Mouse (Mus musculus): Measurements from ENCODE around the gene Zfp992. TPM values are rescaled to one million over a fixed set of nuclear protein-coding genes. Genes with fewer than 3 reads are reported as not detected.
"Not testable (repeated sequence)": the region's sequence is repeated elsewhere in the genome, so short reads cannot be mapped to it uniquely, and the experiment has no call there.

Gene Zfp992
- 1.8 TPM in 2 replicates for polyA plus RNA-seq (2015; fragmentation: Nextera tagmentation; extraction: Ambion mirVana)

GRCm38 (mm10) chr4:146448950-146449349 is at the start of gene Zfp992:
Gene Zfp992, plus strand, starts transcription at chr4:146449023.
- H3K4me2 ChIP-seq (ENCODE audit: low read length); H3K4me1 ChIP-seq (ENCODE audit: control insufficient read depth, insufficient read depth, low read length); H3K27me3 ChIP-seq (ENCODE audit: control insufficient read depth, insufficient read depth, low read depth, low read length); H3K4me3 ChIP-seq (ENCODE audit: low read depth, low read length); H3K9ac ChIP-seq (ENCODE audit: low read depth, low read length); H3K27ac ChIP-seq (ENCODE audit: low read length); ATAC-seq; H3K36me3 ChIP-seq (ENCODE audit: control insufficient read depth, insufficient read depth, low read length): not testable (repeated sequence)
- H3K9me3 ChIP-seq (replicated peaks; ENCODE audit: control insufficient read depth, low read length, poor library complexity, severe bottlenecking), result peaks cover 39% of the 10 kb centered on the region
- 91% methylated on average over 2 of the region's 2 CpGs for WGBS

GRCm38 (mm10) chr4:146429467-146429866 is 19.4 kb upstream of the Zfp992 start:
- ATAC-seq; H3K9me3 ChIP-seq (replicated peaks; ENCODE audit: control insufficient read depth, low read length, poor library complexity, severe bottlenecking): not testable (repeated sequence)
- 0% methylated on average over 1 of the region's 1 CpGs for WGBS

GRCm38 (mm10) chr4:146430876-146431275 is 17.9 kb upstream of the Zfp992 start:
- not testable (repeated sequence) for H3K27ac ChIP-seq (ENCODE audit: low read length); H3K4me2 ChIP-seq (ENCODE audit: low read length); H3K9me3 ChIP-seq (replicated peaks; ENCODE audit: control insufficient read depth, low read length, poor library complexity, severe bottlenecking); H3K36me3 ChIP-seq (ENCODE audit: control insufficient read depth, insufficient read depth, low read length); ATAC-seq; H3K9ac ChIP-seq (ENCODE audit: low read depth, low read length); H3K27me3 ChIP-seq (ENCODE audit: control insufficient read depth, insufficient read depth, low read depth, low read length); H3K4me3 ChIP-seq (ENCODE audit: low read depth, low read length); H3K4me1 ChIP-seq (ENCODE audit: control insufficient read depth, insufficient read depth, low read length)
- 64% methylated on average over 2 of the region's 2 CpGs for WGBS

More at GRCm38 (mm10) chr4:146429467-146429866, 19.4 kb upstream of the Zfp992 start:
- not testable (repeated sequence) for H3K36me3 ChIP-seq (ENCODE audit: control insufficient read depth, insufficient read depth, low read length); H3K27ac ChIP-seq (ENCODE audit: low read length); H3K27me3 ChIP-seq (ENCODE audit: control insufficient read depth, insufficient read depth, low read depth, low read length); H3K4me1 ChIP-seq (ENCODE audit: control insufficient read depth, insufficient read depth, low read length); H3K9ac ChIP-seq (ENCODE audit: low read depth, low read length); H3K4me2 ChIP-seq (ENCODE audit: low read length); H3K4me3 ChIP-seq (ENCODE audit: low read depth, low read length)

- peaks cover 13% of the 10 kb centered on the region for H3K9me3 ChIP-seq (replicated peaks; ENCODE audit: control insufficient read depth, low read length, poor library complexity, severe bottlenecking)
- not testable (repeated sequence) for ATAC-seq; H3K9ac ChIP-seq (ENCODE audit: low read depth, low read length); H3K4me2 ChIP-seq (ENCODE audit: low read length); H3K36me3 ChIP-seq (ENCODE audit: control insufficient read depth, insufficient read depth, low read length); H3K27ac ChIP-seq (ENCODE audit: low read length); H3K4me3 ChIP-seq (ENCODE audit: low read depth, low read length); H3K4me1 ChIP-seq (ENCODE audit: control insufficient read depth, insufficient read depth, low read length); H3K27me3 ChIP-seq (ENCODE audit: control insufficient read depth, insufficient read depth, low read depth, low read length)
- 83% methylated on average over 2 of the region's 2 CpGs for WGBS
Observed at GRCm38 (mm10) chr4:146435539-146435938, 13.3 kb upstream of the Zfp992 start.

GRCm38 (mm10) chr4:146437256-146437655 is 11.6 kb upstream of the Zfp992 start:
- not testable (repeated sequence) for H3K27ac ChIP-seq (ENCODE audit: low read length); H3K4me2 ChIP-seq (ENCODE audit: low read length); H3K27me3 ChIP-seq (ENCODE audit: control insufficient read depth, insufficient read depth, low read depth, low read length); H3K4me1 ChIP-seq (ENCODE audit: control insufficient read depth, insufficient read depth, low read length); H3K9ac ChIP-seq (ENCODE audit: low read depth, low read length); H3K36me3 ChIP-seq (ENCODE audit: control insufficient read depth, insufficient read depth, low read length); ATAC-seq; H3K4me3 ChIP-seq (ENCODE audit: low read depth, low read length)
- WGBS, result 91% methylated on average over 1 of the region's 2 CpGs
- H3K9me3 ChIP-seq (replicated peaks; ENCODE audit: control insufficient read depth, low read length, poor library complexity, severe bottlenecking), result peaks cover 10% of the 10 kb centered on the region

GRCm38 (mm10) chr4:146444345-146444744 is 4.5 kb upstream of the Zfp992 start:
- not testable (repeated sequence) for H3K4me1 ChIP-seq (ENCODE audit: control insufficient read depth, insufficient read depth, low read length); H3K27me3 ChIP-seq (ENCODE audit: control insufficient read depth, insufficient read depth, low read depth, low read length); H3K27ac ChIP-seq (ENCODE audit: low read length); ATAC-seq; H3K4me2 ChIP-seq (ENCODE audit: low read length); H3K9ac ChIP-seq (ENCODE audit: low read depth, low read length); H3K4me3 ChIP-seq (ENCODE audit: low read depth, low read length); H3K36me3 ChIP-seq (ENCODE audit: control insufficient read depth, insufficient read depth, low read length)
- peaks cover 30% of the 10 kb centered on the region for H3K9me3 ChIP-seq (replicated peaks; ENCODE audit: control insufficient read depth, low read length, poor library complexity, severe bottlenecking)

- not testable (repeated sequence) for H3K9ac ChIP-seq (ENCODE audit: low read depth, low read length); ATAC-seq; H3K27me3 ChIP-seq (ENCODE audit: control insufficient read depth, insufficient read depth, low read depth, low read length); H3K27ac ChIP-seq (ENCODE audit: low read length); H3K4me3 ChIP-seq (ENCODE audit: low read depth, low read length); H3K4me2 ChIP-seq (ENCODE audit: low read length); H3K4me1 ChIP-seq (ENCODE audit: control insufficient read depth, insufficient read depth, low read length); H3K36me3 ChIP-seq (ENCODE audit: control insufficient read depth, insufficient read depth, low read length)
- H3K9me3 ChIP-seq (replicated peaks; ENCODE audit: control insufficient read depth, low read length, poor library complexity, severe bottlenecking), result peaks cover 30% of the 10 kb centered on the region
Observed at GRCm38 (mm10) chr4:146445121-146445520, 3.7 kb upstream of the Zfp992 start.

- H3K27me3 ChIP-seq (ENCODE audit: control insufficient read depth, insufficient read depth, low read depth, low read length); H3K9ac ChIP-seq (ENCODE audit: low read depth, low read length); H3K36me3 ChIP-seq (ENCODE audit: control insufficient read depth, insufficient read depth, low read length); H3K4me2 ChIP-seq (ENCODE audit: low read length); H3K4me1 ChIP-seq (ENCODE audit: control insufficient read depth, insufficient read depth, low read length); ATAC-seq; H3K27ac ChIP-seq (ENCODE audit: low read length); H3K4me3 ChIP-seq (ENCODE audit: low read depth, low read length): not testable (repeated sequence)
- H3K9me3 ChIP-seq (replicated peaks; ENCODE audit: control insufficient read depth, low read length, poor library complexity, severe bottlenecking), result peaks cover 32% of the 10 kb centered on the region
- 78% methylated on average over 4 of the region's 4 CpGs for WGBS
Observed at GRCm38 (mm10) chr4:146446135-146446534, 2.7 kb upstream of the Zfp992 start.

GRCm38 (mm10) chr4:146447016-146447415 is 1.8 kb upstream of the Zfp992 start:
- peaks cover 32% of the 10 kb centered on the region for H3K9me3 ChIP-seq (replicated peaks; ENCODE audit: control insufficient read depth, low read length, poor library complexity, severe bottlenecking)
- not testable (repeated sequence) for H3K4me2 ChIP-seq (ENCODE audit: low read length); H3K27me3 ChIP-seq (ENCODE audit: control insufficient read depth, insufficient read depth, low read depth, low read length); H3K4me1 ChIP-seq (ENCODE audit: control insufficient read depth, insufficient read depth, low read length); H3K4me3 ChIP-seq (ENCODE audit: low read depth, low read length); H3K9ac ChIP-seq (ENCODE audit: low read depth, low read length); H3K36me3 ChIP-seq (ENCODE audit: control insufficient read depth, insufficient read depth, low read length); H3K27ac ChIP-seq (ENCODE audit: low read length); ATAC-seq
- 88% methylated on average over 2 of the region's 2 CpGs for WGBS

GRCm38 (mm10) chr4:146449711-146450110 is 888 bp downstream of the Zfp992 start:
- WGBS, result 87% methylated on average over 5 of the region's 5 CpGs
- not testable (repeated sequence) for H3K9ac ChIP-seq (ENCODE audit: low read depth, low read length); H3K36me3 ChIP-seq (ENCODE audit: control insufficient read depth, insufficient read depth, low read length); H3K4me3 ChIP-seq (ENCODE audit: low read depth, low read length); H3K4me1 ChIP-seq (ENCODE audit: control insufficient read depth, insufficient read depth, low read length); H3K27me3 ChIP-seq (ENCODE audit: control insufficient read depth, insufficient read depth, low read depth, low read length); H3K27ac ChIP-seq (ENCODE audit: low read length); H3K4me2 ChIP-seq (ENCODE audit: low read length)
- 0 out of 2 replicates have a peak, but pooled peaks have one; percentile 42 for ATAC-seq
- peaks cover 40% of the 10 kb centered on the region for H3K9me3 ChIP-seq (replicated peaks; ENCODE audit: control insufficient read depth, low read length, poor library complexity, severe bottlenecking)
